Mouse (Mus musculus): ENCODE results near the gene Nabp2.

The Nabp2 gene

GRCm38 (mm10) chr10:128411211-128412054, at the start of gene Nabp2, which contains the start of gene Rnf41:
Gene Nabp2 (minus strand): TSS chr10:128411492.
Gene Rnf41 (plus strand): TSS chr10:128411657.
- DNase-seq: peak; percentile 98

GRCm38 (mm10) chr10:128460270-128460630, 49.0 kb upstream of the Nabp2 start:
- DNase-seq: no peak

- peak; percentile 53 to 54 for DNase-seq
These were observed 48.3 kb upstream of the Nabp2 start for GRCm38 (mm10) chr10:128459409-128460269.

GRCm38 (mm10) chr10:128458719-128459408, 47.6 kb upstream of the Nabp2 start, which contains the start of gene Smarcc2:
Gene Smarcc2 (plus strand): TSS chr10:128459248.
- peak; percentile 83 to 88 for DNase-seq

- DNase-seq: peak; percentile 86 to 87
These were observed 47.0 kb upstream of the Nabp2 start for GRCm38 (mm10) chr10:128458348-128458718.

- no peak for DNase-seq
These were observed 46.4 kb upstream of the Nabp2 start for GRCm38 (mm10) chr10:128457676-128458075.

GRCm38 (mm10) chr10:128455280-128455679, 44.0 kb upstream of the Nabp2 start:
- peak; percentile 84 to 86 for DNase-seq

- no peak for DNase-seq
These were observed 43.2 kb upstream of the Nabp2 start for GRCm38 (mm10) chr10:128454471-128454870.

- no peak for DNase-seq
These were observed 39.7 kb upstream of the Nabp2 start for GRCm38 (mm10) chr10:128451014-128451413.

- DNase-seq: no peak
These were observed 34.1 kb upstream of the Nabp2 start for GRCm38 (mm10) chr10:128445407-128445806.

GRCm38 (mm10) chr10:128444354-128444753, 33.1 kb upstream of the Nabp2 start:
- no peak for DNase-seq

- DNase-seq: no peak
These were observed 31.4 kb upstream of the Nabp2 start for GRCm38 (mm10) chr10:128442718-128443117.

- DNase-seq: no peak
These were observed 30.2 kb upstream of the Nabp2 start for GRCm38 (mm10) chr10:128441324-128442119.

- DNase-seq: peak; percentile 51 to 55
These were observed 29.1 kb upstream of the Nabp2 start for GRCm38 (mm10) chr10:128440407-128440806.

GRCm38 (mm10) chr10:128438675-128439279, 27.5 kb upstream of the Nabp2 start:
- peak; percentile 75 to 79 for DNase-seq

- peak in 1 of 2 experiments; percentile 14 for DNase-seq
These were observed 25.1 kb upstream of the Nabp2 start for GRCm38 (mm10) chr10:128436376-128436775.

GRCm38 (mm10) chr10:128435873-128436272, 24.6 kb upstream of the Nabp2 start:
- no peak for DNase-seq

GRCm38 (mm10) chr10:128435186-128435823, 24.0 kb upstream of the Nabp2 start:
- peak; percentile 70 to 75 for DNase-seq

GRCm38 (mm10) chr10:128434681-128435080, 23.4 kb upstream of the Nabp2 start:
- DNase-seq: peak; percentile 72

GRCm38 (mm10) chr10:128433417-128433816, 22.1 kb upstream of the Nabp2 start:
- no peak for DNase-seq

- no peak for DNase-seq
These were observed 18.2 kb upstream of the Nabp2 start for GRCm38 (mm10) chr10:128429454-128429853.

Measured in B cell, adult 2 months (primary cell).